Mouse (Mus musculus): Measurements from ENCODE around the gene Nfat5. TPM values are rescaled to one million over a fixed set of nuclear protein-coding genes. Genes with fewer than 3 reads are reported as not detected.

Nfat5 gene
- total RNA-seq (2021), result 10 to 100 TPM; 36.5 to 36.6 TPM
- long read RNA-seq, experiment 1, partial matches to known transcripts, result 0 of 2 reads
- long read RNA-seq, experiment 1, other reads (novel, unspliced or antisense), result 2 of 2 reads
- long read RNA-seq, experiment 2, full-length matches to known transcripts, result 3 of 9 reads
- long read RNA-seq, experiment 2, partial matches to known transcripts, result 1 of 9 reads
- long read RNA-seq, experiment 2, other reads (novel, unspliced or antisense), result 5 of 9 reads

DNA sequence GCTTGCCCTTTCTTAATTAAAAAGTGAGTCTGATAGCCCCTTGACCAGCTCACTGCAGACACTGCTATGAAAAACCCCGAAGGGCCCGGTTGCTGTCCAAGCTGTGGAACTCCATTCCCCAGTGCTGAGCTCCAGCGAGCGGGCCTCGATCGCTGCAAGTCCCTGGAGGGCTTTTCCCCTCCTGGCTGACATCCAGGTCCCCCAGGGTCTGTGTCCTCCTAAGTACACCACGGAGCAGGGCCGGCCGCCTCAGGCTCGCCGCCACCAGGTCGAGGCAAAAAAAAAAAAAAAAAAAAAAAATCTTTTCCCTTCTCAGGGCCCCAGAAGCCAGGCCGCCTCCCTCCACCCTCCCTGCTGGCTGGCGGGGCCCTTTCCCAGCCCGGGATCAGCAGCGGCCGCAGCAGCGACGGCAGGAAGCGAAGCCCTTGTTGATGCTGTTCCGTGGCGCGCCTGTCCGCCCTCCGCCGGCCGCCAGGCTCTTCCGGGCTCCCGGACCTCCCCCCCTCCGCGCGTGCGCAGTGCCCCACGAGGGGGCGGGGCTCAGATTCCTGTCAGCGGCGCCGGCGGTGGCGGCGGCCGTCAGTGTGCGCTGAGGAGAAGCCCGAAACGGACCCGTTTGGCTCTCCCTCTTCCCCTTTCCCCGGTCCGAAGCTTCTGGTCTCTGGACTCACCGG is at the start of gene Nfat5:
Gene Nfat5 (plus strand): TSS at position 543 of the 674 bp plus-strand sequence.
- peak; percentile 99 for DNase-seq
- intact Hi-C loops (cut with DNase I), result loop anchor here (5.0 kb wide), 1 partner anchor 86 kb away; no protein-coding TSS in a partner anchor

DNA sequence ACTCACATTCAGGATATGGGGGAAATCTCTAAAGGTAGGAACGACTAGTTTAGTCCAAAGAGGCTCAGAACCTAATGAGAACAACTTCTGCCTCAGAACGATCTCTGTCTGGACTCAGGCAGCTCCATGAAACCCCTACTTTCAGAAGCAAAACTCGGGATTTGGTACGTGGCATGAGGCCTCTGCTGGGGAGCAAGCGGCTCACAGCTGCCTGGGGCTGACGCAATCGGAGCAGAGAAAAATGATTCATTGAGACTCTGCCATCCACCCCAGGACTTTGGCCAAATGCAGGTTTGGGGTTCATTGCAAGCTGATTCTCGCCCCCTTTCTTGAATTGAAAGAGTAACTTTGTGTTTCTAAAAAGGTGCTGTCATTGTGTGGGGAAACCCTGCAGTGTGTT is 49.1 kb upstream of the Nfat5 start:
- intact Hi-C loops (cut with DNase I), result no loop called here
- peak in 1 of 2 experiments; percentile 8 for DNase-seq

DNA sequence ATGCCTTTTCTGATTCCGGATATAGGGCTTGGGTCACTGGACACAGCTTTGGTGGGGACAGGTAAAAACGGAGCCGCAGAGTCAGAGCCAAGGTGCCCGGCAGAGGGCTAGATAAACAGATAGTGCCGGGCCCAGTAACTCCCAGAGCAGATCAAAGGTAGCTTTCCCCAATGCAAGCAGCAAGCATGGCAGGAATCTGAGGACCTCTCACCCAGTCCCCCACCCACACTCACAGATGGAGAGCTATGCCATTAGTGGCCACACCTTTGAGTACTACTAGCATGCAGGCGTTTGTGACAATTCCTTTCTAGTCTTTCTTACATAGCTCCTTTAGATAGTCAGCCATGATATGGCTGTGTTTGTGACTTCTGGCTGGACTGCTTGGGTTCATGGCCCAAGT is 44.8 kb upstream of the Nfat5 start:
- DNase-seq, result no peak
- intact Hi-C loops (cut with DNase I), result no loop called here

DNA sequence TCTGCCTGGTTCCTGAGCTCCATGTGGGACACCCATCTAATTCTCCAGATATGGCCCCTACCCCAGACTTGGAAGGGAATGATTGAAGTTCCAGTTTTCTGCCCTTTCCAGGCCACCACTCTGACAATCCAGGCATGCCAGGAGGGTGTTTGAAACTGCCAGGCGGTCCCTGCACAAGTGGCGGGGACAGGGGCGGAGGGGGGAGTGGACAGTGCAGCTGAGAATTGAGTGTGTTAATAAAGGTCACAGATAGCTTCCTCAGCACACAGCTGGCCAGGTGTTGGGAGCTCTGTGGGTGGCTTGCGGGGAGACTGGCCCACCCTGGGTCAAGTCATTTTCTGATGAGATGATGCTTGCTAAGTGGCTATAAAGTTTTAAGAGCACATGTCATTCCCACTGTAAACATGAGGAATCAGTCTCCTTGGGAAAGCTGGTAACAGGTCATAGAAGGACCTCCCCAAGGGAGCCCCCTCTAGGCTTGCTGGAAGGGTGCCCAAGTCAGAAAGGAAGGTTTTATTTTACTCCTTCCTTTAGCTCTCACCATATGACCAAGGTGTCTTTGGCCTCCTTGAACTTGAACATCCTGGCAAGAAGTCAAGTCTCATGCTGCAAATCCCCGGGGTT is 41.7 kb upstream of the Nfat5 start:
- no peak for DNase-seq
- intact Hi-C loops (cut with DNase I), result no loop called here

DNA sequence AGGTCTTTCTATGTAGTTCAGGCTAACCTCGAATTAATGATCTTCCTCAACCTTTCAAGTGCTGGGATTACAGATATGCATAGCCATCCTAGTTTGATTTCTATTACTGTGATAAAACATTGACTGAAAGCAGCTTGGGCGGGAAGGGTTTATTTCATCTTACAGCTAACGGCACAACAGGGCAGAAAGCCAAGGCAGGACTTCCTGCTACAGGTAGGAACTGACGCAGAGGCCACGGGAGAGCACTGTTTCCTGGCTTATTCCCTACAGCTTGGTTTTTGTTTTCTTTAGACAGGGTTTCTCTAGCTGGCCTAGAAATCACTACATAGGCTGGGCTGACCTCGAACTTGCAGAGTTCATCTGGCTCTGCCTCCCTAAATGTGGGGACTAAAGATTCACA is 40.1 kb upstream of the Nfat5 start:
- DNase-seq, result peak in 1 of 2 experiments; percentile 13
- intact Hi-C loops (cut with DNase I), result no loop called here

DNA sequence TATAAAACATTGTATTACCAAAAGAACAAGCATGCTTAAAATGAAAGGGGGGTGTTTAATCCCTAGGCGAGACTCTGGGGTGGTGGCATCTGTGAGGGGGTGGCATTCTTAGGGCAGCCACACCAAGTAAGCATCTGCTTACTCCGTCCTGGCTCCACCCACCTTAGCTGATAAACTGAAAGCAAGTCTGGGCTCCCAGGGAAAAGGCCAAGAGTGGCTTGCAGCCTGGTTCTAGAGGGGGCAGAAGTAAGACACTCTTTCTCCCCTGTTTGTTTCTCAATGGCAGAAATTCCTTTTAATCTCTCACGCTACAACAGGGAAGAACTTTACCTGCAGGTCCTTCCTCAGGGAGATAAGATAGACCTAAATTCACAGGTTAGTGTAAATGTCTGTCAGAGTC is 38.9 kb upstream of the Nfat5 start:
- peak; percentile 14 for DNase-seq
- intact Hi-C loops (cut with DNase I), result no loop called here

DNA sequence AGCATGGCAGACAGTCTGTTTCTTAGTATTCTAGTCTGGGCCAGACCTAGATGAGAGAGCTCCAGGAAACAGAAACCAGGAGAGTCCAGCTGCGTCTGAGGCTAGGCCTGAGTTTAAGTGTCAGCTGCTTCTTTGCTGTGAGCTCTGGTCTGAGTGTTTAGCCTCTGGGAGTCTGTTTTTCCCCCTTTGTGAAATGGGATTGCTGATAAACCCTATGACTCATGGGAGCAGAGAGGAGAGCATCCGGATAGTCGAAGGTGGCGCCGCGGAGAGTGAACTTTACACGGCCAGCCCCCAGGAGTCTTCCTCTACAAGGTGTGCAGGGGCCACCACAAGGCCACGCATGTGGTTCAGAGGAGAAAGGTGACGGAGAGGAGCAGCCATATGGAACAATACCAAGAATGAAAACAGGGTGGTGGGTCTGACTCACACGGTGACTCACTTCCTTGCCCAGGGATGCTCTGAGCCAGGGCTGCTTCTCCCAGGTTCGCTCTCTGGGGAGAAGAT is 38.3 kb upstream of the Nfat5 start:
- intact Hi-C loops (cut with DNase I), result loop anchor here (5.0 kb wide), 1 partner anchor 48 kb away; no protein-coding TSS in a partner anchor
- DNase-seq, result peak; percentile 11 to 21

DNA sequence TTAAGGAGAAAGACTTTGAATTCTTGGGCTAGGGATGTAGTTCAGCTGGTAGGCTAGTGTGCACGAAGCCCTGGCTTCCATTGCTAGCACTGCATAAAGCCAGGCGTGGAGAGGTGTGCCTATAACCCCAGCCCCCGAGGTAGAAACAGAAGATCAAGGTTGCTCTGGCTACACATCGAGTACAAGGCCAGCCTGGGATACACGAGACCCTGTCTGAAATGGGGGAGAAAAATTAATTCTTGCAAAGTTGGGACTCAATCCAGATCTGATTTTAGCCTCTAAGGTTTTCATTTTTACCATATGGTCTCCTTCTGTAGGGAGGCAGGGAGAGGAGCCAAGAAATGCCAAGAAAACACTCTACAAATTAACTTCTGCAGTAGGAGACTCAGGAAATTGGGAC is 36.0 kb upstream of the Nfat5 start:
- DNase-seq, result no peak
- intact Hi-C loops (cut with DNase I), result loop anchor here (5.0 kb wide), 1 partner anchor 50 kb away; no protein-coding TSS in a partner anchor

DNA sequence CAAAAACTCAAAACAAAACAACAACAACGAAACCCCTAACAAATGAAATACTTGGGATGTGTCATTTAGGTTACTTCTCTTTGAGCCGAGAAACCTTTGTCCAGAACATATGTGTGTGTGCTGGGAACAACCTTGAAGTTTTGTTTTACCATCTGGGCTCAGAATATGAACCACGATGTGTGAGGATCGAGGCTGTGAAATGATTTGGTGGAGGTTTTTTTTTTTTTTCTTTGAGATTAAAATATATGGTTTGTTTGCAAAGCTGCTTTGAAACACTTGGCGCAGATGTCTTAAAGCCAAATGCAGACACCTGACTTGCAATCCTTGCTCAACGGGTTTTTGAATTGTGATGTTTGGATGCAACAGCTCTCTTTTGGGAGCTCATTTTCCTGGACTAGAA is 33.1 kb upstream of the Nfat5 start:
- intact Hi-C loops (cut with DNase I), result no loop called here
- DNase-seq, result no peak

DNA sequence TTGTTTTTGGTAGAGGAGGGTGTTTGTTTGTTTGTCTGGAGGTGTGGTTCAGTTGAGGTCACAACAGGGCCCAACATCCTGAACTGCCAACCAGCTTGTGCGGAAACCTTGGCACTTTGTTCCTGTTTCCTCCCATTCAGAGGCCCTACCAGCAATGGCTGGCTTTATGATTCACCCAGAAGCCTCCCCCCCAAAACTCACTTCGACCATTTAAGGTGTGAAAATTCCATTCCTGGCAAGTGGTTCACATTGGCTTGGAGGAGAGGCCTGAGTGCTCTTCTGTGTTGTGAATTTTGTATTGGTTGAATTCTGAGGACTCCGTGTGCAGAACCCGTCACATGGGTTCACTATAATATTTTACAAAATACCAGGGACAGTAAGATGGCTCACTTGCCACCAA is 32.1 kb upstream of the Nfat5 start:
- intact Hi-C loops (cut with DNase I), result no loop called here
- DNase-seq, result no peak

DNA sequence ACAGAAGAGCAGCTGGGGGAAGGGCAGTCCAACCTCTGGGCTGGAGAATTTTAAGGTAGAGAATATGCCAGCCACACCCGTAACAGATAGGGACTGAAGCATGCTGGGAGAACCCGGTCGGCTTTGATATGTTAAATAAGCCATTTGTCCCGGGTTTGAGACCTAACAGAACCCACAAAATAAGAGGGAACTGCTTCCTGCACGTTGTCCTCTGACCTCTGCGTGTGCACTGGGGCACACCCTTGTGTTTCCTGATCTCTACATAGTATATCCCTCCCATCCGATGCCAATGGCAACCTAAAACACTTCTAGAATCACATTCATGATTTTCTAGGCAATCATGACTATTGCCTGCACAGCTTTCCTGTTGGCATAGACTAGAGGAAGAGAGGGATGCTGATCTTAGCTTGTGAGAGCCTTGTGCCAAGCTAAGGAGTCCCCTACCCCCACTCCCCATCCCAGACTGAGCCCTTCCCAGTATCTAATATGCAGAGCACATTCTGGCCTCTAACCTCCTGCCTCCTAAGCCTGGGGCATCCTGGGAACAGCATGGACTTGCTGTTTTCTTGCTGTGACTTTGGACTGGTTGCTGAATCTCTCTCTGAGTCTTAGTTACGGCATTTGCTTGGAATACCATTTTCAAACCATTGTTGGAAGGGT is 31.1 kb upstream of the Nfat5 start:
- DNase-seq, result no peak
- intact Hi-C loops (cut with DNase I), result no loop called here

DNA sequence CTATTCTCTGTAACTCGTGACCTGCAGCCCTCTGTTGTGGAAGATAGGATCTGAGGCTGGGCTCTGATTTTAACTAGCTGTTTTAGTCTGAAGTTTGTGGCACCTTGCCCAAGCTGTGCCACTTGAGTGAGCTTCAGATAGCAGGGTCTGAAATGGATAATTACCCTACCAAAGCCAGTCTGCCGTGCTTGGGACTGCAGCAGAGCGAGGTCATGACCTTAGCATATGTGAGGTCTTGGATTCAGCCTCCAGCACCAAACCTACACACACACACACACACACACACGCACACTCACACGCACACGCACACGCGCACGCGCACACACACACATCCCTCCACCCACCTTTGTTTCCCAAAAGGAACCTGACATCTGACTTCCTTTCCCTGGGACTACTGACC is 27.5 kb upstream of the Nfat5 start:
- peak; percentile 9 to 15 for DNase-seq
- intact Hi-C loops (cut with DNase I), result no loop called here

DNA sequence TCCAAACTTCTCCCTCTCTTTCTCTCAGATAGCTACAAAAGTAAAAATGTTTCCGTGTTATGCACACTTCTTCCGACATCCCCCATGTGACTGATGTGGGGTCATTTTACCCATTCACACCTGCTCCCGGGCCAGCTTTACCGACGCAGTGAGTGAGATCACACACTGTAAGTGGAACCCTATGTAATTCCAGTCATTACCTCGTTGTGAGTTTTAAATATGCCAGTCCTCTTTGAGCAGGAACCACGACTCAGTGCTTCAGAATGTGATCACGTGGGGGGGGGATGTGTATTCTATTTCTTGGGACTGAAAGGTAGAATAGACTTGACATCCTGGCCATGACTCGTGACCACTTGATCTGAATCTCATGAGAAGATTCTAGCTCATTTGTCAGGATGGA is 24.8 kb upstream of the Nfat5 start:
- DNase-seq, result no peak
- intact Hi-C loops (cut with DNase I), result no loop called here

DNA sequence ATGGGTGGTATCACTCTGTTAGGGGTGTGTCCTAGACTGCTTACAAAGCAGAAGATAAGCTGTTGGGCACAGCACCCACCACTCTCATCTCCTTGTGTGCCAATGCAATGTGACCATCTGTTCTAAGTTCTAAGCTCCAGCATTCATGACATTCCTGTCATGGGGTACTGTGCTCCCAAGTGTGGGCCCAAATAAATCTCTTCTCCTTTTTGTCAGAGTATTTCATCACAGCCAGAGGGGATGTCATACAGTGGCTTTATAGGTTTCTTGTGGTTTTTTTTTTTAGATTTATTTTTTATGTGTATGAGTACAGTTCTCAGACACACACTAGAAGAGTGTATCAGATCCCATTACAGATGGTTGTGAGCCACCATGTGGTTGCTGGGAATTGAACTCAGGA is 24.1 kb upstream of the Nfat5 start:
- no peak for DNase-seq
- intact Hi-C loops (cut with DNase I), result no loop called here

DNA sequence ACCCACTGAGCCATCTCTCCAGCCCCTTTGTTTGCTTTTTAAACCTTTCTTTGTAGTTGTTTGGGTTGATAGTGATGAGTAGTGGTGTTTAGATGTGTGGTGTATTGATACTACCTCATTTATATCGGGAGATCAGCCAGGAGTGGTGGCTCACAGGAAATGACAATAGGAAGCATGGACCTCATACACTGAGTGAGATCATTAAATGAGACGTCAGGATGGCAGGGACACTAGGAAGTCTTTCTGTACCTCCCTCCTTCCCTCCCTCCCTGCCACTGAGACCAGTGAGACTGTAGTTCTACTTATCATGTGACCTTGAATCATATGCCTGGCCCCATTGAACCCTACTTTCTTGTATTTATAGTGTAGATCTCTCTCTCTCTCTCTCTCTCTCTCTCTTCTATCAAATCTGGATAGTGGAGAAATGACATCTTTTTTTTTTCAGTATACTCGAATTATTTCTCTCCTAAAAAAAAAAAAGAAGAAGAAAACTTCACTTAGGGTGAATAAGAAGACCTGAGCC is 23.6 kb upstream of the Nfat5 start:
- no peak for DNase-seq
- intact Hi-C loops (cut with DNase I), result no loop called here

DNA sequence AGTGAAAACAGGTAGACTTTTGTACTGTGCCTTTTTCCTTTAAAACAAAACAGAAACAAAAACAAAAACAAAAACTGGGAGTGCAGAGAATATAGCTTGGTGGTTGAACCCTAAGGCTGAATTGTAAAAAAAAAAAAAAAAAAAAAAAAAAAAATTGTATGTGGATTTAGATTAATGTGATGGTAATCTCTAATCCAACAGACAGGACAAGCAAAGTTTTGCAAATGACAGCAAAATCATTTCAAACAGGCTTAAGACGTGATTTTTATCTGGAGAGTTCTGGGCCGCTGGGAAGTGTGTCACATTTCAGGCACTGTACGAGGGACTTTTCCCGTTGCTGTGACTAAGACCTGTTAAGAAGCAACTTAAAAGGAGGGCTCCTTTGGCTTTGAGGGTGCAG is 23.0 kb upstream of the Nfat5 start:
- no peak for DNase-seq
- intact Hi-C loops (cut with DNase I), result no loop called here

DNA sequence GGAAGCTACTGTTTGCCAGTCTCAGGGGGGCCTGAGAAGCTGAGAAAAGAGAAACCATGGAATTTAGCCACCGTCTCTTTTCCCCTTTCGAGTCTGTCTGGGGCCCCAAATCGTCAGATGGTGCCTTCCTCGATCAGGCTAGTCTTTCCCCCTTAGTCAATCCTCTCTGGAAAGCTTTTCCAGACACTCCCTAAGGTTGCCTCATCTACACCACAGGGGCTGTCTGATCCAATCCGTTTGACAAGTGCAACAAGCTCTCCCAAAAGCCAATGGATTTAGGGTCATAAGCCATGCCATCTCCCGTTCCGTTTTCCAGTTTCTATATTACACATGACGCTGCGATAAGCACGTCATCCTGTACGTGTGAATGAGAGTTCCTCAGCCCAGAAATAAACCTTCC is 22.5 kb upstream of the Nfat5 start:
- intact Hi-C loops (cut with DNase I), result no loop called here
- no peak for DNase-seq

DNA sequence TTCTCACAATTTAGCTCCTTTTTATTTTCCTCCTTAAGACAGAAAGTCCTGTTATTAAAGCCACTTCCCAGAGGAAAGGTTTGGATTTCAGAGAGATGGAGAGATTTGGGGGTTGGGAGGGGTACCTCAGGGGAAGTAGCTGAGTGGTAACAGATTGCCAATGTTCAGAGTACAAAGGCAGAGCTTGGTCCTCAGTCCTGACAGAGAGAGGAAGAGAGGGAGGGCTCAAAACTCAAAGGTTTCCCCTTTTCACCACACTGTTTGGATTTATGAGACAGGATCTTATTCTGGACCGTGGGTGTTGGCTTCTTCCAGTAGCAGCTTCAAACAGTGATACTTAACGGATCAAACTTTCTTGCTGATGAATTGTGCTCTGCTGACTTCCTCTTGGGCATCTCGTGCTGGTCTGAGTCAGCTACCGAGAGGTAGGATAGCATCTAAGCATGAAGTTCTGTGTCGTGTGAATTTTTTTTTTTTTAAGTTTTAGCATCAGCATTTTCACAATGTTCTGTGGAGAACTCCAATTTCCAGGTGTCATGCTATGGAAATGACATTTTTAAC is 15.9 kb upstream of the Nfat5 start:
- intact Hi-C loops (cut with DNase I), result no loop called here

DNA sequence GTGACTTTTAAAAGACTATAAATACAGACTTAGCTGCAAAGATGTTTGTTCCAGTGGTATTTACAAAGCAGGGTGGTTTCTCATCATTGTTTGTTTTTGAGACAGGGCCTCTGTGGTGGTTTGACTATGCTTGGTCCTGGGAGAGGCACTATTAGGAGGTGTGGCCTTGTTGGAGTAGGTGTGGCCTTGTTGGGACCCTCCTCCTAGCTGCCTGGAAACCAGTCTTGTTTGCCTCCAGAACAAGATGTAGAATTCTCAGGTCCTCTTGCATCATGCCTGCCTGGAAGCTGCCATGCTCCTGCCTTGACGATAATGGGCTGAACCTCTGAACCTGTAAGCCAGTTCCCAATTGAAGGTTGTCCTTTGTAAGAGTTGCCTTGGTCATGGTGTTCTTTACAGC is 14.7 kb upstream of the Nfat5 start:
- intact Hi-C loops (cut with DNase I), result no loop called here
- DNase-seq, result no peak

More for the DNA sequence above, 15.9 kb upstream of the Nfat5 start:
- DNase-seq, result no peak

DNA sequence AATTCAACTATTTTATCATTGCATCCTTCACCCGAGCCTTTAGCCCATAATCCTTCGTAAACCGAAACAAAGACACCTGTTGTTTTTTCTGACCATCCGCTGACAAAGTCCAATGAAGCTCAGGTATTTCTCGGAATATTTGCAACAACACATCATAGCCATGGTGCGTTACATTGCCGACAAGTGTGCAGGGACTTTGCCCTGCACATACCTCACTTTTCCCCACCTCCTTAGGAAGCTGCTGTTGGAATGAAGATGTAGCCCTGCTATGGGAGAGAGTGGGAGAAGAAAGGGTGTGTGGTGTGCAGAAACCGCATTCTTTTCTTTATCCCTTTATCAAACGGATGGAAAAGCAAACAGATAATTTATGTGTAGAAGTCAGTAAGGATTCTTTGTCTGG is 6.6 kb upstream of the Nfat5 start:
- DNase-seq, result no peak
- intact Hi-C loops (cut with DNase I), result no loop called here

DNA sequence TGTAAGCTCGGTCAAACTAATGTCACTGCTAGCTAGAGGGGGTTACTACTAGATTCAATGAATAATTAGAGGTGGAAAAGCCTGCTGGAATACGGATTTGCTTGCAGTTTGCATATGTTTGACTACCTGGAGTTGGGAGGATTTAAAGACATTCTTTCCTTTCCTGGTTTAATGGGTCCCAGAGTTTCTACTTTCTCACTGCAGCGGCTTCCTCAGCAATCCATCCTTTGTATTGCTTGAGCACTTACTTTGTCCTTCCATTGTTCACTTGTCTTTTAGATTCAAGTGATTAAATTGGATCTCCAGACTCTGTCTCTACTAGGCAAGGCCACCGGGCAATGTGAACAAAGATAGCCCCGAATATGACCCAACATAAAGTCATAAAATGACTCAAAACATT is 5.7 kb upstream of the Nfat5 start:
- DNase-seq, result no peak
- intact Hi-C loops (cut with DNase I), result no loop called here

Measured in heart, postnatal 14 days (tissue).